ENCODE assay signal across 12 mouse cellular contexts in genomic region chr13:71362311-71362710, GRCm38 (mm10).
"Had no signal": no experiment of that assay in that cellular context is flagged by ENCODE, and none has a peak within 500 bp of the region (broad histone marks: within the 10 kb centered on the region; RNA-seq: fewer than 3 reads in every experiment).

No protein-coding gene starts in this region.

- ATAC-seq: midbrain, embryonic 13.5 days had no signal

- H3K9me3 ChIP-seq: limb, embryonic 13.5 days; midbrain, embryonic 13.5 days; neural tube, embryonic 12.5 days had no signal

- H3K9ac ChIP-seq: limb, embryonic 13.5 days; liver, embryonic 14.5 days; midbrain, embryonic 13.5 days; neural tube, embryonic 12.5 days had no signal

- DNase-seq: kidney, adult 2 months; kidney, postnatal 36 days; left cerebral cortex, postnatal 4 days; lung, adult 18-20 months; retina, postnatal 1 day; spleen, adult 18-20 months; thymus, postnatal 4 days had no signal

- H3K27ac ChIP-seq: layer of hippocampus, adult 2 months; limb, embryonic 13.5 days; liver, embryonic 14.5 days; midbrain, embryonic 13.5 days; neural tube, embryonic 12.5 days had no signal

- H3K4me3 ChIP-seq: layer of hippocampus, adult 2 months; limb, embryonic 13.5 days; midbrain, embryonic 13.5 days; neural tube, embryonic 12.5 days had no signal

- H3K27me3 ChIP-seq: midbrain, embryonic 13.5 days; neural tube, embryonic 12.5 days had no signal

- H3K4me1 ChIP-seq: limb, embryonic 13.5 days; midbrain, embryonic 13.5 days; neural tube, embryonic 12.5 days had no signal

- H3K36me3 ChIP-seq: limb, embryonic 13.5 days; midbrain, embryonic 13.5 days; neural tube, embryonic 12.5 days had no signal

- H3K4me2 ChIP-seq: limb, embryonic 13.5 days; midbrain, embryonic 13.5 days; neural tube, embryonic 12.5 days had no signal
